Mouse (Mus musculus): ENCODE measurements at regions not wholly inside any gene's neighbourhood (a gene's known extent, or its start where the extent isn't known, plus 50 kb on each side); places are given as distances from the start of the nearest gene placed in this dataset.
"Not testable (repeated sequence)": the region's sequence is repeated elsewhere in the genome, so short reads cannot be mapped to it uniquely, and the experiment has no call there.

- Histone ChIP-seq H3K27me3 (ENCODE audit: control insufficient read depth, insufficient read depth, low read length) (no peaks in the 10 kb centered on the region), H3K4me3 (ENCODE audit: low read depth, low read length) (no peak overlapping the region), H3K4me2 (ENCODE audit: low read depth, low read length, severe bottlenecking) (no peak overlapping the region), H3K9me3 (ENCODE audit: control insufficient read depth, low read length) (no peaks in the 10 kb centered on the region), H3K36me3 (ENCODE audit: control insufficient read depth, insufficient read depth, low read length) (no peaks in the 10 kb centered on the region), H3K4me1 (replicated peaks; ENCODE audit: control insufficient read depth, insufficient read depth, low read length) (no peaks in the 10 kb centered on the region), H3K9ac (ENCODE audit: low read length) (no peak overlapping the region), H3K27ac (ENCODE audit: low read depth, low read length) (no peak overlapping the region)
- no peak for ATAC-seq (replicated peaks; ENCODE audit: low FRiP score)
- DNase-seq (ENCODE audit: low spot score), result no peak
Observed at GRCm38 (mm10) chr12:49084505-49084904, 298.0 kb upstream of the Foxg1 start.

- no peaks in the 10 kb centered on the region for H3K4me1 ChIP-seq (replicated peaks; ENCODE audit: control insufficient read depth, insufficient read depth, low read length)
- ATAC-seq (replicated peaks; ENCODE audit: low FRiP score), result no peak
- no peaks in the 10 kb centered on the region for H3K9me3 ChIP-seq (ENCODE audit: control insufficient read depth, low read length)
- no peaks in the 10 kb centered on the region for H3K27me3 ChIP-seq (ENCODE audit: control insufficient read depth, insufficient read depth, low read length)
- no peak overlapping the region for H3K4me2 ChIP-seq (ENCODE audit: low read depth, low read length, severe bottlenecking)
- DNase-seq (ENCODE audit: low spot score), result no peak
- H3K4me3 ChIP-seq (ENCODE audit: low read depth, low read length), result no peak overlapping the region
- H3K36me3 ChIP-seq (ENCODE audit: control insufficient read depth, insufficient read depth, low read length), result no peaks in the 10 kb centered on the region
- 86% methylated on average over 2 of the region's 2 CpGs for WGBS
- H3K27ac ChIP-seq (ENCODE audit: low read depth, low read length), result no peak overlapping the region
- H3K9ac ChIP-seq (ENCODE audit: low read length), result no peak overlapping the region
Observed at GRCm38 (mm10) chr12:49086076-49086475, 296.4 kb upstream of the Foxg1 start.

GRCm38 (mm10) chr12:49090177-49090576 is 292.3 kb upstream of the Foxg1 start:
- Histone ChIP-seq H3K27me3 (ENCODE audit: control insufficient read depth, insufficient read depth, low read length) (no peaks in the 10 kb centered on the region), H3K4me3 (ENCODE audit: low read depth, low read length) (no peak overlapping the region), H3K4me2 (ENCODE audit: low read depth, low read length, severe bottlenecking) (no peak overlapping the region), H3K27ac (ENCODE audit: low read depth, low read length) (no peak overlapping the region), H3K9me3 (ENCODE audit: control insufficient read depth, low read length) (no peaks in the 10 kb centered on the region), H3K36me3 (ENCODE audit: control insufficient read depth, insufficient read depth, low read length) (no peaks in the 10 kb centered on the region), H3K4me1 (replicated peaks; ENCODE audit: control insufficient read depth, insufficient read depth, low read length) (no peaks in the 10 kb centered on the region), H3K9ac (ENCODE audit: low read length) (no peak overlapping the region)
- DNase-seq (ENCODE audit: low spot score) (no peak), ATAC-seq (replicated peaks; ENCODE audit: low FRiP score) (no peak)
- 81% methylated on average over 1 of the region's 1 CpGs for WGBS

DNA sequence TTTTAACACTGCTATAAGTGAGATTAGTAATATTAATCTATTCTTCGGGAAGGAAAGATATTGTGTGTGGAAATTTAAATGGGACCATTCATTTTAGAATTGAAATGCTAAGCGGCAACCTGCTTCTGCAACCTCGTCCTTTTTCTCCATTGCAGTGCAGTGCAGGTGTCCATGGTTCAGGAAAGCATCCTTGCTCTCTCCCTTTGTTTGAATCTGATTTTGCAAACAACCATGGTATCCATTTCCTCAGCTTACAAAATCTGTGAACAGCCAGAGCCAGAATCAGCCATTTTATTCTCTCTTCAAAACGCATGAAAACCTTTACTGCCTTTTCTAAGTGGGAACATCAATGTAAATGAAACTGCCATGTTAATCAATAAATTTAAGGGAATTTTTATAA is 276.5 kb upstream of the Foxg1 start:
- Histone ChIP-seq H3K9me3 (ENCODE audit: control insufficient read depth, low read length) (no peaks in the 10 kb centered on the region), H3K4me1 (replicated peaks; ENCODE audit: control insufficient read depth, insufficient read depth, low read length) (no peaks in the 10 kb centered on the region), H3K9ac (ENCODE audit: low read length) (no peak overlapping the region), H3K4me3 (ENCODE audit: low read depth, low read length) (no peak overlapping the region), H3K27me3 (ENCODE audit: control insufficient read depth, insufficient read depth, low read length) (no peaks in the 10 kb centered on the region), H3K27ac (ENCODE audit: low read depth, low read length) (no peak overlapping the region), H3K36me3 (ENCODE audit: control insufficient read depth, insufficient read depth, low read length) (no peaks in the 10 kb centered on the region), H3K4me2 (ENCODE audit: low read depth, low read length, severe bottlenecking) (no peak overlapping the region)
- DNase-seq (ENCODE audit: low spot score) (no peak), ATAC-seq (replicated peaks; ENCODE audit: low FRiP score) (no peak)
- whole genome bisulfite sequencing, result 61% methylated on average over 4 of the region's 4 CpGs

- Histone ChIP-seq H3K4me3 (ENCODE audit: low read depth, low read length) (no peak overlapping the region), H3K27ac (ENCODE audit: low read depth, low read length) (no peak overlapping the region), H3K27me3 (ENCODE audit: control insufficient read depth, insufficient read depth, low read length) (no peaks in the 10 kb centered on the region), H3K9ac (ENCODE audit: low read length) (no peak overlapping the region), H3K4me2 (ENCODE audit: low read depth, low read length, severe bottlenecking) (no peak overlapping the region), H3K36me3 (ENCODE audit: control insufficient read depth, insufficient read depth, low read length) (no peaks in the 10 kb centered on the region), H3K4me1 (replicated peaks; ENCODE audit: control insufficient read depth, insufficient read depth, low read length) (no peaks in the 10 kb centered on the region), H3K9me3 (ENCODE audit: control insufficient read depth, low read length) (no peaks in the 10 kb centered on the region)
- 61% methylated on average over 7 of the region's 7 CpGs for WGBS
- no peak for DNase-seq (ENCODE audit: low spot score)
- peak; percentile 59; the same call in 1 of the 2 replicates for ATAC-seq (replicated peaks; ENCODE audit: low FRiP score)
Observed at GRCm38 (mm10) chr12:49106399-49107382, 275.8 kb upstream of the Foxg1 start.

- Histone ChIP-seq H3K4me3 (ENCODE audit: low read depth, low read length) (no peak overlapping the region), H3K9me3 (ENCODE audit: control insufficient read depth, low read length) (no peaks in the 10 kb centered on the region), H3K4me1 (replicated peaks; ENCODE audit: control insufficient read depth, insufficient read depth, low read length) (no peaks in the 10 kb centered on the region), H3K27ac (ENCODE audit: low read depth, low read length) (no peak overlapping the region), H3K27me3 (ENCODE audit: control insufficient read depth, insufficient read depth, low read length) (no peaks in the 10 kb centered on the region), H3K36me3 (ENCODE audit: control insufficient read depth, insufficient read depth, low read length) (no peaks in the 10 kb centered on the region), H3K4me2 (ENCODE audit: low read depth, low read length, severe bottlenecking) (no peak overlapping the region), H3K9ac (ENCODE audit: low read length) (no peak overlapping the region)
- whole genome bisulfite sequencing, result 80% methylated on average over 10 of the region's 10 CpGs
- ATAC-seq (replicated peaks; ENCODE audit: low FRiP score) (no peak), DNase-seq (ENCODE audit: low spot score) (no peak)
Observed at GRCm38 (mm10) chr12:49107415-49108148, 274.9 kb upstream of the Foxg1 start.

DNA sequence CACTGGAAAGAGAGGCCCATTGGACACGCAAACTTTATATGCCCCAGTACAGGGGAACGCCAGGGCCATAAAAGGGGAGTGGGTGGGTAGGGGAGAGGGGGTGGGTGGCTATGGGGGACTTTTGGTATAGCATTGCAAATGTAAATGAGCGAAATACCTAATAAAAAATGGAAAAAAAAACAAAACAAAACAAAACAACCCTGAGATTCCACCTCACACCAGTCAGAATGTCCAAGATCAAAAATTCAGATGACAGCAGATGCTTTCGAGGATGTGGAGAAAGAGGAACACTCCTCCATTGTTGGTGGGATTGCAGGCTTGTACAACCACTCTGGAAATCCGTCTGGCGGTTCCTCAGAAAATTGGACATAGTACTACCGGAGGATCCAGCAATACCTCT is 251.4 kb upstream of the Foxg1 start:
- H3K9ac ChIP-seq (ENCODE audit: low read length); DNase-seq (ENCODE audit: low spot score); H3K36me3 ChIP-seq (ENCODE audit: control insufficient read depth, insufficient read depth, low read length); H3K9me3 ChIP-seq (ENCODE audit: control insufficient read depth, low read length); ATAC-seq (replicated peaks; ENCODE audit: low FRiP score); H3K4me3 ChIP-seq (ENCODE audit: low read depth, low read length); H3K4me2 ChIP-seq (ENCODE audit: low read depth, low read length, severe bottlenecking); H3K27ac ChIP-seq (ENCODE audit: low read depth, low read length); H3K27me3 ChIP-seq (ENCODE audit: control insufficient read depth, insufficient read depth, low read length); H3K4me1 ChIP-seq (replicated peaks; ENCODE audit: control insufficient read depth, insufficient read depth, low read length): not testable (repeated sequence)
- 89% methylated on average over 3 of the region's 7 CpGs for WGBS

GRCm38 (mm10) chr12:49170097-49170496 is 212.4 kb upstream of the Foxg1 start:
- no peaks in the 10 kb centered on the region for H3K9me3 ChIP-seq (ENCODE audit: control insufficient read depth, low read length)
- H3K27me3 ChIP-seq (ENCODE audit: control insufficient read depth, insufficient read depth, low read length), result no peaks in the 10 kb centered on the region
- no peaks in the 10 kb centered on the region for H3K4me1 ChIP-seq (replicated peaks; ENCODE audit: control insufficient read depth, insufficient read depth, low read length)
- H3K4me2 ChIP-seq (ENCODE audit: low read depth, low read length, severe bottlenecking), result no peak overlapping the region
- no peaks in the 10 kb centered on the region for H3K36me3 ChIP-seq (ENCODE audit: control insufficient read depth, insufficient read depth, low read length)
- ATAC-seq (replicated peaks; ENCODE audit: low FRiP score) (peak; percentile 93), DNase-seq (ENCODE audit: low spot score) (no peak)
- 50% methylated on average over 5 of the region's 5 CpGs for WGBS
- no peak overlapping the region for H3K4me3 ChIP-seq (ENCODE audit: low read depth, low read length)
- H3K27ac ChIP-seq (ENCODE audit: low read depth, low read length), result no peak overlapping the region
- no peak overlapping the region for H3K9ac ChIP-seq (ENCODE audit: low read length)
